Mouse (Mus musculus) heart, embryonic 12.5 days (tissue): Measurements from ENCODE around the gene Atp2a2. TPM values are rescaled to one million over a fixed set of nuclear protein-coding genes. Genes with fewer than 3 reads are reported as not detected.
"Not testable (repeated sequence)": the region's sequence is repeated elsewhere in the genome, so short reads cannot be mapped to it uniquely, and the experiment has no call there.

Experiments
- ATAC-seq: fragments of 200-750 bp; cut with Nextera tagmentation; 2 replicates; pipeline ENCODE4 v1.8.0; 2017; ENCODE audit warnings: moderate TSS enrichment, moderate library complexity; ENCODE audit not compliant: insufficient number of reproducible peaks, low FRiP score
- H3K27ac ChIP-seq: fragments of 300-500 bp; sonication (generic); 2 replicates; pipeline ENCODE4 v1.5.1; 2016; ENCODE audit warnings: mild to moderate bottlenecking, moderate library complexity; ENCODE audit not compliant: poor library complexity, severe bottlenecking
- H3K27me3 ChIP-seq: fragments of 300-500 bp; sonication (generic); replicated peaks from 2 replicates; pipeline ENCODE4 v1.6.1; 2016; ENCODE audit warnings: mild to moderate bottlenecking, moderate library complexity
- H3K36me3 ChIP-seq: fragments of 300-500 bp; sonication (generic); 2 replicates; pipeline ENCODE4 v1.6.1; 2016; ENCODE audit warnings: mild to moderate bottlenecking, moderate library complexity
- H3K4me1 ChIP-seq: fragments of 300-500 bp; sonication (generic); replicated peaks from 2 replicates; pipeline ENCODE4 v1.6.1; 2016; ENCODE audit warnings: mild to moderate bottlenecking
- H3K4me2 ChIP-seq: fragments of 300-500 bp; sonication (generic); 2 replicates; pipeline ENCODE4 v1.6.1; 2016; ENCODE audit warnings: mild to moderate bottlenecking, moderate library complexity
- H3K4me3 ChIP-seq: fragments of 300-500 bp; sonication (generic); 2 replicates; pipeline ENCODE4 v1.5.1; 2016; ENCODE audit warnings: mild to moderate bottlenecking
- H3K9ac ChIP-seq: fragments of 300-500 bp; sonication (generic); 2 replicates; pipeline ENCODE4 v1.6.1; 2016; ENCODE audit warnings: mild to moderate bottlenecking, moderate library complexity
- H3K9me3 ChIP-seq: fragments of 300-500 bp; sonication (generic); replicated peaks from 2 replicates; pipeline ENCODE4 v1.6.1; 2016; ENCODE audit warnings: mild to moderate bottlenecking, moderate library complexity
- WGBS: fragments of 180-500 bp; shearing (Covaris S2); methylation state at CpG from one replicate; pipeline ENCODE4 v1.1.7; 2016; 5-methylcytosine and 5-hydroxymethylcytosine counted together
- polyA plus RNA-seq: library from polyadenylated mRNA; unstranded; fragments of >200 nt; fragmentation: Nextera tagmentation; extraction: Ambion mirVana; gene quantifications from 2 replicates; pipeline ENCODE4 v1.2.1, GENCODE M21; 2016

Gene Atp2a2
- polyA plus RNA-seq, 1 experiment from 2014 or later, result 424 TPM

GRCm38 (mm10) chr5:122431221-122431620 is 70.8 kb downstream of the Atp2a2 start:
- no peak overlapping the region for H3K27ac ChIP-seq
- no peak overlapping the region for H3K4me3 ChIP-seq
- H3K4me2 ChIP-seq, result no peak overlapping the region
- ATAC-seq, result no peak
- H3K36me3 ChIP-seq, result peaks cover 86% of the 10 kb centered on the region
- H3K4me1 ChIP-seq, result 0 out of 2 replicates have a peak, but pooled peaks cover 6% of the 10 kb centered on the region
- no peaks in the 10 kb centered on the region for H3K27me3 ChIP-seq
- no peak overlapping the region for H3K9ac ChIP-seq
- WGBS, result 86% methylated on average over 8 of the region's 8 CpGs
- H3K9me3 ChIP-seq, result no peaks in the 10 kb centered on the region

GRCm38 (mm10) chr5:122430036-122430775 is 71.8 kb downstream of the Atp2a2 start:
- 90% methylated on average over 4 of the region's 4 CpGs for WGBS
- ATAC-seq, result no peak
- peaks cover 79% of the 10 kb centered on the region for H3K36me3 ChIP-seq
- no peaks in the 10 kb centered on the region for H3K27me3 ChIP-seq
- H3K4me3 ChIP-seq, result no peak overlapping the region
- 0 out of 2 replicates have a peak, but pooled peaks cover 6% of the 10 kb centered on the region for H3K4me1 ChIP-seq
- no peak overlapping the region for H3K9ac ChIP-seq
- H3K9me3 ChIP-seq, result no peaks in the 10 kb centered on the region
- H3K4me2 ChIP-seq, result no peak overlapping the region
- H3K27ac ChIP-seq, result no peak overlapping the region

GRCm38 (mm10) chr5:122425550-122425949 is 76.5 kb downstream of the Atp2a2 start:
- no peaks in the 10 kb centered on the region for H3K27me3 ChIP-seq
- no peaks in the 10 kb centered on the region for H3K9me3 ChIP-seq
- H3K4me2 ChIP-seq, result no peak overlapping the region
- no peak for ATAC-seq
- H3K4me3 ChIP-seq, result no peak overlapping the region
- H3K9ac ChIP-seq, result no peak overlapping the region
- H3K4me1 ChIP-seq, result peaks cover 21% of the 10 kb centered on the region
- H3K36me3 ChIP-seq, result peaks cover 34% of the 10 kb centered on the region
- 88% methylated on average over 2 of the region's 2 CpGs for WGBS
- H3K27ac ChIP-seq, result no peak overlapping the region

- 26% methylated on average over 15 of the region's 15 CpGs for WGBS
- H3K27ac ChIP-seq, result no peak overlapping the region
- peak overlapping the region; percentile 90 for H3K4me2 ChIP-seq
- no peaks in the 10 kb centered on the region for H3K27me3 ChIP-seq
- H3K9ac ChIP-seq, result peak overlapping the region; percentile 95
- no peaks in the 10 kb centered on the region for H3K9me3 ChIP-seq
- peaks cover 21% of the 10 kb centered on the region for H3K4me1 ChIP-seq
- peak overlapping the region; percentile 90 for H3K4me3 ChIP-seq
- H3K36me3 ChIP-seq, result peaks cover 9% of the 10 kb centered on the region
- no peak for ATAC-seq
Measured at GRCm38 (mm10) chr5:122423083-122423482, 78.9 kb downstream of the Atp2a2 start.

GRCm38 (mm10) chr5:122422071-122422964 is 79.7 kb downstream of the Atp2a2 start:
- peaks cover 5% of the 10 kb centered on the region; the same call in 1 of the 2 replicates for H3K36me3 ChIP-seq
- peak; percentile 90 for ATAC-seq
- peak overlapping the region; percentile 95 for H3K9ac ChIP-seq
- H3K27ac ChIP-seq, result peak overlapping the region; percentile 73
- H3K9me3 ChIP-seq, result no peaks in the 10 kb centered on the region
- peaks cover 21% of the 10 kb centered on the region for H3K4me1 ChIP-seq
- no peaks in the 10 kb centered on the region for H3K27me3 ChIP-seq
- peak overlapping the region; percentile 90 for H3K4me3 ChIP-seq
- H3K4me2 ChIP-seq, result peak overlapping the region; percentile 90
- WGBS, result 0% methylated on average over 73 of the region's 73 CpGs

- Histone ChIP-seq H3K9me3 (no peaks in the 10 kb centered on the region), H3K27ac (peak within 1 kb of the TSS; percentile 73), H3K9ac (peak within 1 kb of the TSS; percentile 95), H3K36me3 (peaks cover 5% of the 10 kb centered on the region; the same call in 1 of the 2 replicates), H3K4me3 (peak within 1 kb of the TSS; percentile 90), H3K4me1 (peaks cover 19% of the 10 kb centered on the region), H3K4me2 (peak within 1 kb of the TSS; percentile 90), H3K27me3 (no peaks in the 10 kb centered on the region)
- ATAC-seq, result peak; percentile 20; the same call in 1 of the 2 replicates
- 22% methylated on average over 17 of the region's 17 CpGs for WGBS
Measured at GRCm38 (mm10) chr5:122421271-122422068, 80.6 kb downstream of the Atp2a2 start, which contains the start of gene Anapc7. Anapc7 (plus strand) TSS chr5:122421693.

- H3K36me3 ChIP-seq, ATAC-seq, H3K4me2 ChIP-seq, H3K4me3 ChIP-seq, H3K27me3 ChIP-seq, H3K9ac ChIP-seq, H3K9me3 ChIP-seq, H3K27ac ChIP-seq: not testable (repeated sequence)
- H3K4me1 ChIP-seq, result peaks cover 19% of the 10 kb centered on the region
- 50% methylated on average over 4 of the region's 4 CpGs for WGBS
Measured at GRCm38 (mm10) chr5:122420676-122421075, 81.3 kb downstream of the Atp2a2 start.

DNA sequence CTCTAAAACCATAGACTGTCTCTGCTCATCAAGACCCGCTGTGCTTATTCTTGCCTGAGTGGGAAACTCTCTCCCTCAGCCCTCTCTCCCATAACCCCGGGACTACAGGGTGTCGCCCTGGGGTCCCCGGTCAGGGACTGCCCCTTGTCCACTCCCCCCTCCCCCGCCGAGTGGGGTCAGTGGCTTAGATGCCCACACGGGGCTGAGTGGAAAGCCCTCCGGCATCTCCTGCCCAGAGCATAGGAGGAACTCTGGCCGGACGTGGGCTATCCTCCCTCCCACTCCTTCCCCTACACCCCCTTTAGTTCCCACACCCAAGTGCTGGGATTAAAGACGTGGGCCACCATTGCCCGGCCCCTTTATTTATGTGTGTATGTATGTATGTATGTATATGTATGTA is 86.6 kb downstream of the Atp2a2 start:
- 88% methylated on average over 12 of the region's 12 CpGs for WGBS
- no peaks in the 10 kb centered on the region for H3K27me3 ChIP-seq
- 0 out of 2 replicates have a peak, but pooled peaks cover 3% of the 10 kb centered on the region for H3K9me3 ChIP-seq
- no peak overlapping the region for H3K27ac ChIP-seq
- H3K9ac ChIP-seq, result no peak overlapping the region
- no peak for ATAC-seq
- no peaks in the 10 kb centered on the region for H3K4me1 ChIP-seq
- no peak overlapping the region for H3K4me3 ChIP-seq
- peaks cover 3% of the 10 kb centered on the region; the same call in 1 of the 2 replicates for H3K36me3 ChIP-seq
- H3K4me2 ChIP-seq, result no peak overlapping the region

GRCm38 (mm10) chr5:122414351-122414750 is 87.7 kb downstream of the Atp2a2 start:
- H3K4me2 ChIP-seq, result no peak overlapping the region
- 0 out of 2 replicates have a peak, but pooled peaks cover 8% of the 10 kb centered on the region for H3K9me3 ChIP-seq
- no peak for ATAC-seq
- no peak overlapping the region for H3K27ac ChIP-seq
- 89% methylated on average over 5 of the region's 5 CpGs for WGBS
- no peaks in the 10 kb centered on the region for H3K4me1 ChIP-seq
- H3K9ac ChIP-seq, result no peak overlapping the region
- no peaks in the 10 kb centered on the region for H3K27me3 ChIP-seq
- H3K4me3 ChIP-seq, result no peak overlapping the region
- peaks cover 14% of the 10 kb centered on the region for H3K36me3 ChIP-seq

GRCm38 (mm10) chr5:122412826-122413225 is 89.2 kb downstream of the Atp2a2 start:
- Histone ChIP-seq H3K9me3 (0 out of 2 replicates have a peak, but pooled peaks cover 8% of the 10 kb centered on the region), H3K4me2 (no peak overlapping the region), H3K4me1 (no peaks in the 10 kb centered on the region), H3K27ac (no peak overlapping the region), H3K36me3 (peaks cover 16% of the 10 kb centered on the region), H3K4me3 (no peak overlapping the region), H3K9ac (no peak overlapping the region), H3K27me3 (no peaks in the 10 kb centered on the region)
- no peak for ATAC-seq
- 53% methylated on average over 6 of the region's 6 CpGs for WGBS
